Mouse (Mus musculus): ENCODE data around the gene Bach2. TPM values are rescaled to one million over a fixed set of nuclear protein-coding genes. Genes with fewer than 3 reads are reported as not detected.
A peak's percentile ranks its signal among the peaks of the same experiment; 100 is the strongest.

Gene Bach2
- polyA plus RNA-seq, 2 experiments: 0.45 to 0.67 TPM

DNA sequence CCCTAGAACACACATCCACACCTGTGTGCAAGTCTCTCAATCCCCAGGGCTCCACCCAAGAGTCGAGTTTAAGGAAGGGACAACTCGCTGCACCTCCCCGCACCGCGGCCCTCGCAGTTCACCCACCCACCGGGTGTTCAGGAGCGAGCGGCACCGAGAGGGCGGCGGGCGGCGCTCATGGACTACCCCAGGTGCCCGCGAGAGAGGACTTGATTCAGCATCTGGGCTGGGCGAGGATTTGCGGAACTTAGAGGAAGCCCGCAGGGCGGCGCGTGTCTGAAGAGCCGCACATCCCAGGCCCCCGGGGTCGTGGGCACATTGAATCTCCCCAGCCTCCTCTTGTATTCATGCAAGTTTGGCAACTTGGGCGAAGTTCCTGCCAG lies 1.1 kb downstream of the Bach2 start:
- ATAC-seq (ENCODE audit: insufficient read depth) (peak; percentile 16; the same call in 1 of the 2 replicates), DNase-seq (ENCODE audit: low read depth in 3 of 3, low spot score in 3 of 3) (no peak)
- Histone ChIP-seq H3K9me3 (ENCODE audit: control insufficient read depth, low read length) (no peaks in the 10 kb centered on the region), H3K27ac (no peak overlapping the region), H3K36me3 (replicated peaks; ENCODE audit: control insufficient read depth, insufficient read depth, low read depth) (no peaks in the 10 kb centered on the region), H3K4me2 (ENCODE audit: low read depth) (peak overlapping the region; percentile 75), H3K4me3 (ENCODE audit: insufficient read depth in 1 of 2, low read depth in 2 of 2, low read length in 2 of 2) (peak overlapping the region; percentile 60 to 62), H3K27me3 (ENCODE audit: control insufficient read depth, insufficient read depth, low read length) (peaks cover 39% of the 10 kb centered on the region), H3K9ac (replicated peaks) (no peak overlapping the region; the same call in 1 of the 2 replicates), H3K4me1 (replicated peaks; ENCODE audit: control insufficient read depth in 2 of 2, insufficient read depth in 2 of 2, low read length in 1 of 2) (peaks cover 0 to 5% of the 10 kb centered on the region in 2 experiments; a peak in 1 of 4 replicates)
- TF ChIP-seq CTCF (IDR thresholded peaks at IDR 0.05; ENCODE audit: low read depth) (peak; percentile 44), EP300 (IDR thresholded peaks at IDR 0.05; ENCODE audit: low read depth) (no peak)
- under 1% methylated on average over 26 of the region's 26 CpGs for WGBS (ENCODE audit: insufficient replicate concordance)

DNA sequence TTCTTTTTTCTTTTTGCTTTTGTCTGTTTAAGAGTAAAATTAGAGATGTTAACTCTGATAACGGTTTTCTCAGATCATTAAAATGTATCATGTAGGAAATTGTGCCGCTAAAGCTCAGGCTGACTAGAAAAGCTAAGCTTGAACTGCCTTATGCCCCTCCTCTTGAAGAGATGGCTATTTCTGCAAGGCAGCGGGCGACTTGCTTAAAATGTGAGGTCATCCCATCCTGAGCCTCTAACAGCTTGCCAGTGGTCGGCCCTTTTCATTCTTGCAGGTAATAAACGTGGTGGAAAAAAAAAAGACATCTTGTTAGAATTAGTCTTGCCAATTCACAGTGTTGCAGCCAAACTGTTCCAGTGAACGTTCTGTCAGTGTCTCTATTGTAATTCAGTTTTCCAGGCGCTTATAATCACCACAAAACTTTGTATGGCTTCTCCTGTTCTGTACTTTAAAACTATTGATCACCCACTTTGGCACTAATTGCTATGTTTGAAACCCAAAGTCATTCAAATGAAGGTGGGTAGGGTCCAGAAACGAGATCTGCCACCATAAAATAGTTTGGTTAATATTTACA lies 1.9 kb downstream of the Bach2 start:
- H3K9me3 ChIP-seq (ENCODE audit: control insufficient read depth, low read length): no peaks in the 10 kb centered on the region
- DNase-seq (ENCODE audit: low read depth in 3 of 3, low spot score in 3 of 3) (no peak), ATAC-seq (ENCODE audit: insufficient read depth) (no peak)
- no peak overlapping the region for H3K27ac ChIP-seq
- 26% methylated on average over 9 of the region's 9 CpGs for WGBS (ENCODE audit: insufficient replicate concordance)
- peaks cover 0 to 8% of the 10 kb centered on the region in 2 experiments; a peak in 2 of 4 replicates for H3K4me1 ChIP-seq (replicated peaks; ENCODE audit: control insufficient read depth in 2 of 2, insufficient read depth in 2 of 2, low read length in 1 of 2)
- peaks cover 39% of the 10 kb centered on the region for H3K27me3 ChIP-seq (ENCODE audit: control insufficient read depth, insufficient read depth, low read length)
- H3K4me2 ChIP-seq (ENCODE audit: low read depth): peak overlapping the region; percentile 75; the same call in 1 of the 2 replicates
- H3K36me3 ChIP-seq (replicated peaks; ENCODE audit: control insufficient read depth, insufficient read depth, low read depth): no peaks in the 10 kb centered on the region
- TF ChIP-seq CTCF (IDR thresholded peaks at IDR 0.05; ENCODE audit: low read depth): no peak
- no peak for TF ChIP-seq EP300 (IDR thresholded peaks at IDR 0.05; ENCODE audit: low read depth)
- peak overlapping the region in 1 of 2 experiments; percentile 62; a peak in 1 of 4 replicates for H3K4me3 ChIP-seq (ENCODE audit: insufficient read depth in 1 of 2, low read depth in 2 of 2, low read length in 2 of 2)
- H3K9ac ChIP-seq (replicated peaks): no peak overlapping the region

DNA sequence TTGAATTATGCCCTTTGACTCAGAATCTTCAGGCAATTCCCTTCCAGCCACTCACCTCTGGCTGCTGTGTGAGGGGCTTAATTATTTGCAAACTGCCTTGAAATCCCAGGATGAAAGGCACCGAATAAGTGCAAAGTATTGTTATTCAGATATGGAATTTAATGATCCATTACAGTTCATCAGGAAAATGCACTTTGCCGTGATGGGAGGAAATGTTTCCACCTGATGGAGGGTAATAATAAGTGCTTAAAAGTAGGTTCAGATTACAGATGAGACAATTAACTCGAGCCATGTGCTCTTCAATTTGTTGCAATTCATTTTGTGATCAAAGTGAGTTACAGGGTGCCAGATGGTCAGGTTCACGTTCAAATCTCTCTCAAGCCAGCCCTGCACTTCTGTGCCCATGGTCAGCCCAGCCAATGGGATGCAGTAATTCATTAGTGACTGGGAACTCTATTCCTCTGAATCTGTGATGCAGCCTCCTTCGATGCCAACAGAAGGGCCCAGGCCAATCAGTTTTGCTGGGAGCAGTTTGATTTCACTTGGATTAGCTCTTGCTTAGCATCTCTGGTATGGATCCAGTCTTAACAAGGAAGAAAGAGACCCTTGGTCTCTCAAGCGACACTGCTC lies 2.9 kb downstream of the Bach2 start:
- no peak overlapping the region for H3K27ac ChIP-seq
- no peak overlapping the region for H3K4me2 ChIP-seq (ENCODE audit: low read depth)
- no peaks in the 10 kb centered on the region for H3K9me3 ChIP-seq (ENCODE audit: control insufficient read depth, low read length)
- H3K27me3 ChIP-seq (ENCODE audit: control insufficient read depth, insufficient read depth, low read length): peaks cover 39% of the 10 kb centered on the region
- TF ChIP-seq EP300 (IDR thresholded peaks at IDR 0.05; ENCODE audit: low read depth): no peak
- no peak for TF ChIP-seq CTCF (IDR thresholded peaks at IDR 0.05; ENCODE audit: low read depth)
- DNase-seq (ENCODE audit: low read depth in 3 of 3, low spot score in 3 of 3) (no peak), ATAC-seq (ENCODE audit: insufficient read depth) (no peak)
- no peaks in the 10 kb centered on the region for H3K36me3 ChIP-seq (replicated peaks; ENCODE audit: control insufficient read depth, insufficient read depth, low read depth)
- peaks cover 0 to 11% of the 10 kb centered on the region in 2 experiments; a peak in 2 of 4 replicates for H3K4me1 ChIP-seq (replicated peaks; ENCODE audit: control insufficient read depth in 2 of 2, insufficient read depth in 2 of 2, low read length in 1 of 2)
- H3K9ac ChIP-seq (replicated peaks): no peak overlapping the region
- no peak overlapping the region for H3K4me3 ChIP-seq (ENCODE audit: insufficient read depth in 1 of 2, low read depth in 2 of 2, low read length in 2 of 2)
- WGBS (ENCODE audit: insufficient replicate concordance): 50% methylated on average over 6 of the region's 6 CpGs

- 59% methylated on average over 6 of the region's 6 CpGs for WGBS (ENCODE audit: insufficient replicate concordance)
- Histone ChIP-seq H3K4me1 (replicated peaks; ENCODE audit: control insufficient read depth in 2 of 2, insufficient read depth in 2 of 2, low read length in 1 of 2) (peaks cover 0 to 11% of the 10 kb centered on the region in 2 experiments; a peak in 2 of 4 replicates), H3K9ac (replicated peaks) (no peak overlapping the region), H3K9me3 (ENCODE audit: control insufficient read depth, low read length) (no peaks in the 10 kb centered on the region), H3K4me2 (ENCODE audit: low read depth) (no peak overlapping the region), H3K4me3 (ENCODE audit: insufficient read depth in 1 of 2, low read depth in 2 of 2, low read length in 2 of 2) (no peak overlapping the region), H3K27me3 (ENCODE audit: control insufficient read depth, insufficient read depth, low read length) (peaks cover 39% of the 10 kb centered on the region), H3K36me3 (replicated peaks; ENCODE audit: control insufficient read depth, insufficient read depth, low read depth) (no peaks in the 10 kb centered on the region), H3K27ac (no peak overlapping the region)
- ATAC-seq (ENCODE audit: insufficient read depth) (no peak), DNase-seq (ENCODE audit: low read depth in 3 of 3, low spot score in 3 of 3) (no peak)
- no peak for TF ChIP-seq EP300 (IDR thresholded peaks at IDR 0.05; ENCODE audit: low read depth)
- no peak for TF ChIP-seq CTCF (IDR thresholded peaks at IDR 0.05; ENCODE audit: low read depth)
These were observed 3.6 kb downstream of the Bach2 start for GRCm38 (mm10) chr4:32242122-32242615.

- peaks cover 33% of the 10 kb centered on the region for H3K27me3 ChIP-seq (ENCODE audit: control insufficient read depth, insufficient read depth, low read length)
- ATAC-seq (ENCODE audit: insufficient read depth): no peak
- no peak overlapping the region for H3K9ac ChIP-seq (replicated peaks)
- 55% methylated on average over 10 of the region's 10 CpGs for WGBS (ENCODE audit: insufficient replicate concordance)
- no peaks in the 10 kb centered on the region for H3K9me3 ChIP-seq (ENCODE audit: control insufficient read depth, low read length)
- DNase-seq (ENCODE audit: low read depth in 3 of 3, low spot score in 3 of 3): no peak
- H3K4me1 ChIP-seq (replicated peaks; ENCODE audit: control insufficient read depth in 2 of 2, insufficient read depth in 2 of 2, low read length in 1 of 2): peaks cover 0 to 20% of the 10 kb centered on the region in 2 experiments; a peak in 2 of 4 replicates
- no peaks in the 10 kb centered on the region for H3K36me3 ChIP-seq (replicated peaks; ENCODE audit: control insufficient read depth, insufficient read depth, low read depth)
- no peak overlapping the region for H3K4me2 ChIP-seq (ENCODE audit: low read depth)
- TF ChIP-seq EP300 (IDR thresholded peaks at IDR 0.05; ENCODE audit: low read depth): no peak
- TF ChIP-seq CTCF (IDR thresholded peaks at IDR 0.05; ENCODE audit: low read depth): no peak
- H3K4me3 ChIP-seq (ENCODE audit: insufficient read depth in 1 of 2, low read depth in 2 of 2, low read length in 2 of 2): no peak overlapping the region
- no peak overlapping the region for H3K27ac ChIP-seq
These were observed 4.9 kb downstream of the Bach2 start for GRCm38 (mm10) chr4:32243458-32243857.
